In the genomic region with DNA sequence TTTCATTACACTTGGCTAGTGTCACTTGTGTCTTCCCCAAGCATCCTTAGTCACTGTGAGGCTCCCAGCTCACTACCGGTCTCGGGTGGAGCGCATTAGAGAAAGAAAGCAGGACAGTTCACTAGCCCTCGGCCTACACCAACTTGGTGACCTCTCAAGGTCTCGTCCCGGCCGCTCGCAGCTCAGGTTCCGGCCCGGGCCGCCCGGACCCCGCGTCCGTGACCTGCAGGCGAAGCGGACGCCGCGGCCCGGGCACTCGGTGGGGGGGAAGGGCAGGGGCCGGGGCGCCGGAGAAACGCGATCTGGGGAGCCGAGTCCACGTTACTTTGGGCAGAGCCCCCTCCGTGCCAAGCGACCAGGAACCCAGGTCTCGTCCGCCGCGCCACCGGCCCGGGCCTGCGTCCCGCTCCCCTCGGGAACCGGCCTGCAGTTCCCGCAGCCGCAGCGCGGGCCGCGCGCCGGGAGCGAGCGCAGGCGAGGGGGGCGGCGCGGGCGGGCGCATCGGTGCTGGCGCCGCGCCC, we compare ENCODE assay signal across 8 mouse cellular contexts. TPM values are rescaled to one million over a fixed set of nuclear protein-coding genes. Genes with fewer than 3 reads are reported as not detected.
DNase-seq lines count a peak whose midpoint lies in the region; ATAC-seq and TF ChIP-seq lines count a peak whose summit lies in the region.

No protein-coding gene starts in this region.

- no peak for TF ChIP-seq EP300 in stomach, postnatal 0 days (optimal IDR thresholded peaks at IDR 0.05)

- H3K4me1 ChIP-seq in embryonic facial prominence, embryonic 11.5 days (ENCODE audit: control insufficient read depth, insufficient read depth, low read length), result peaks cover 3% of the 10 kb centered on the region; the same call in 1 of the 2 replicates
- peaks cover 19% of the 10 kb centered on the region for H3K4me1 ChIP-seq in liver, embryonic 11.5 days (replicated peaks; ENCODE audit: control insufficient read depth, insufficient read depth, low read length)
- H3K4me1 ChIP-seq in midbrain, embryonic 16.5 days (ENCODE audit: control insufficient read depth, insufficient read depth, low read length), result peaks cover 20% of the 10 kb centered on the region
- H3K4me1 ChIP-seq in stomach, postnatal 0 days (replicated peaks; ENCODE audit: control insufficient read depth, insufficient read depth), result peaks cover 6% of the 10 kb centered on the region; the same call in 1 of the 2 replicates

- H3K9me3 ChIP-seq in embryonic facial prominence, embryonic 11.5 days (replicated peaks; ENCODE audit: control insufficient read depth, low read length), result no peaks in the 10 kb centered on the region
- no peaks in the 10 kb centered on the region for H3K9me3 ChIP-seq in liver, embryonic 11.5 days (ENCODE audit: control insufficient read depth, low read length)
- no peaks in the 10 kb centered on the region for H3K9me3 ChIP-seq in midbrain, embryonic 16.5 days (replicated peaks; ENCODE audit: control insufficient read depth, low read length, poor library complexity, severe bottlenecking)
- no peaks in the 10 kb centered on the region for H3K9me3 ChIP-seq in stomach, postnatal 0 days (ENCODE audit: control insufficient read depth, low read length)

- TF ChIP-seq CTCF in Patski (IDR thresholded peaks at IDR 0.05), result no peak
- no peak for TF ChIP-seq CTCF in stomach, postnatal 0 days (IDR thresholded peaks at IDR 0.05; ENCODE audit: low read depth)

- peak overlapping the region; percentile 84 for H3K4me2 ChIP-seq in embryonic facial prominence, embryonic 11.5 days (ENCODE audit: low read depth, low read length)
- H3K4me2 ChIP-seq in liver, embryonic 11.5 days, result peak overlapping the region; percentile 84
- H3K4me2 ChIP-seq in midbrain, embryonic 16.5 days (ENCODE audit: low read length), result peak overlapping the region; percentile 92
- H3K4me2 ChIP-seq in stomach, postnatal 0 days (replicated peaks; ENCODE audit: low read depth), result peak overlapping the region; percentile 92

- ATAC-seq in Patski, result peak; percentile 55
- peak; percentile 35 for ATAC-seq in embryonic facial prominence, embryonic 11.5 days (replicated peaks; ENCODE audit: insufficient number of reproducible peaks, low FRiP score, low TSS enrichment, low read depth)
- ATAC-seq in liver, embryonic 11.5 days (replicated peaks; ENCODE audit: low FRiP score), result peak; percentile 60
- ATAC-seq in midbrain, embryonic 16.5 days, result peak; percentile 80
- peak; percentile 76 for ATAC-seq in stomach, postnatal 0 days (ENCODE audit: low FRiP score, low TSS enrichment)

- in situ Hi-C loops in Patski (cut with MboI; ENCODE audit: low pct_unique_long_range_greater_than_20kb), result no loop called here

- no peaks in the 10 kb centered on the region for H3K36me3 ChIP-seq in embryonic facial prominence, embryonic 11.5 days (replicated peaks; ENCODE audit: control insufficient read depth, insufficient read depth, low read depth, low read length)
- no peaks in the 10 kb centered on the region for H3K36me3 ChIP-seq in liver, embryonic 11.5 days (ENCODE audit: control insufficient read depth, insufficient read depth, low read length)
- no peaks in the 10 kb centered on the region for H3K36me3 ChIP-seq in midbrain, embryonic 16.5 days (ENCODE audit: control insufficient read depth, insufficient read depth, low read length)
- H3K36me3 ChIP-seq in stomach, postnatal 0 days (ENCODE audit: control insufficient read depth, insufficient read depth, low read length), result no peaks in the 10 kb centered on the region

- peak overlapping the region; percentile 98 for H3K4me3 ChIP-seq in embryonic facial prominence, embryonic 11.5 days (ENCODE audit: low read depth, low read length)
- peak overlapping the region; percentile 94 for H3K4me3 ChIP-seq in liver, embryonic 11.5 days (ENCODE audit: low read depth, low read length)
- H3K4me3 ChIP-seq in midbrain, embryonic 16.5 days (ENCODE audit: low read depth, low read length), result peak overlapping the region; percentile 78
- peak overlapping the region; percentile 99 for H3K4me3 ChIP-seq in stomach, postnatal 0 days (ENCODE audit: low read depth, low read length)

- peak; percentile 74 for DNase-seq in A20 (ENCODE audit: low read depth, low spot score)
- DNase-seq in Patski (ENCODE audit: low read depth, low spot score), result no peak
- DNase-seq in embryonic facial prominence, embryonic 11.5 days (ENCODE audit: low spot score), result no peak
- DNase-seq in heart, adult 11 months, result peak; percentile 94
- DNase-seq in kidney, adult 11 months, result peak; percentile 24
- peak; percentile 77 for DNase-seq in liver, embryonic 11.5 days (ENCODE audit: low spot score)
- peak; percentile 54 for DNase-seq in stomach, postnatal 0 days (ENCODE audit: low spot score)

- no peaks in the 10 kb centered on the region for H3K27me3 ChIP-seq in Patski
- no peaks in the 10 kb centered on the region for H3K27me3 ChIP-seq in embryonic facial prominence, embryonic 11.5 days (ENCODE audit: control insufficient read depth, insufficient read depth, low read length)
- H3K27me3 ChIP-seq in liver, embryonic 11.5 days (replicated peaks; ENCODE audit: control insufficient read depth, insufficient read depth, low read length), result no peaks in the 10 kb centered on the region
- no peaks in the 10 kb centered on the region for H3K27me3 ChIP-seq in midbrain, embryonic 16.5 days (ENCODE audit: control insufficient read depth, insufficient read depth, low read depth, low read length)
- no peaks in the 10 kb centered on the region for H3K27me3 ChIP-seq in stomach, postnatal 0 days (ENCODE audit: control insufficient read depth, insufficient read depth, low read length)

- 0% methylated on average over 25 of the region's 61 CpGs for WGBS in embryonic facial prominence, embryonic 11.5 days
- WGBS in liver, embryonic 11.5 days, result under 1% methylated on average over 59 of the region's 61 CpGs
- 0% methylated on average over 41 of the region's 61 CpGs for WGBS in midbrain, embryonic 16.5 days
- WGBS in stomach, postnatal 0 days, result 0% methylated on average over 38 of the region's 61 CpGs

- POLR2A ChIA-PET in Patski (lab: Charles Lee), result interaction anchor here (0.6 kb wide), 1 partner anchor 74 kb away, joined by 4 read pairs; no protein-coding TSS in a partner anchor

- peak overlapping the region; percentile 99 for H3K9ac ChIP-seq in embryonic facial prominence, embryonic 11.5 days (replicated peaks; ENCODE audit: low read length)
- H3K9ac ChIP-seq in liver, embryonic 11.5 days (ENCODE audit: low read depth, low read length), result peak overlapping the region; percentile 99
- peak overlapping the region; percentile 82 for H3K9ac ChIP-seq in midbrain, embryonic 16.5 days (ENCODE audit: low read depth, low read length)
- peak overlapping the region; percentile 91 for H3K9ac ChIP-seq in stomach, postnatal 0 days (ENCODE audit: low read length)

- CTCF ChIA-PET in Patski (lab: Charles Lee), result interaction anchor here (1.1 kb wide), 1 partner anchor 33 kb away, joined by 3 read pairs; no protein-coding TSS in a partner anchor

- peak overlapping the region; percentile 94 for H3K27ac ChIP-seq in embryonic facial prominence, embryonic 11.5 days (replicated peaks; ENCODE audit: low read depth, low read length)
- H3K27ac ChIP-seq in liver, embryonic 11.5 days (ENCODE audit: low read depth, low read length), result peak overlapping the region; percentile 94
- H3K27ac ChIP-seq in midbrain, embryonic 16.5 days (ENCODE audit: low read length), result peak overlapping the region; percentile 82
- H3K27ac ChIP-seq in stomach, postnatal 0 days (replicated peaks), result peak overlapping the region; percentile 87

RNA-seq across cellular contexts. Expression of a gene that starts 0.3 kb away (rescaled TPM):
- 13.7 TPM for polyA plus RNA-seq in Patski (2021)
- 23.1 and 24.6 TPM in 2 replicates for polyA plus RNA-seq in embryonic facial prominence, embryonic 11.5 days (2014; fragmentation: Nextera tagmentation; extraction: Ambion mirVana)
- 21.3 and 22.2 TPM in 2 replicates for polyA plus RNA-seq in liver, embryonic 11.5 days (2014; fragmentation: Nextera tagmentation; extraction: Ambion mirVana)
- polyA plus RNA-seq in midbrain, embryonic 16.5 days (2015; fragmentation: Nextera tagmentation; extraction: Ambion mirVana), result 9.5 and 11.8 TPM in 2 replicates
- polyA plus RNA-seq in stomach, postnatal 0 days (2015; fragmentation: Nextera tagmentation; extraction: Ambion mirVana), result 5.5 and 6.4 TPM in 2 replicates

RNA-seq across cellular contexts. Expression of a gene that starts 56.2 kb away (rescaled TPM):
- not detected for polyA plus RNA-seq in Patski (2021)
- 0.20 and 0.74 TPM in 2 replicates for polyA plus RNA-seq in embryonic facial prominence, embryonic 11.5 days (2014; fragmentation: Nextera tagmentation; extraction: Ambion mirVana)
- polyA plus RNA-seq in liver, embryonic 11.5 days (2014; fragmentation: Nextera tagmentation; extraction: Ambion mirVana), result 1.8 and 2.0 TPM in 2 replicates
- 0.15 and 0.32 TPM in 2 replicates for polyA plus RNA-seq in midbrain, embryonic 16.5 days (2015; fragmentation: Nextera tagmentation; extraction: Ambion mirVana)
- 0.04 and 0.05 TPM in 2 replicates for polyA plus RNA-seq in stomach, postnatal 0 days (2015; fragmentation: Nextera tagmentation; extraction: Ambion mirVana)

Comparison
In these comparisons a context has a peak if more than half of its experiments do, and no peak if none do; other contexts are left out.
1. DNase-seq: peak in A20 (single experiment), heart, adult 11 months (single experiment), kidney, adult 11 months (single experiment), liver, embryonic 11.5 days (single experiment) and stomach, postnatal 0 days (single experiment); none in Patski (single experiment) and embryonic facial prominence, embryonic 11.5 days (single experiment).
2. Peak in every context shown above with its lines, with median percentiles within 50 percentile points of each other: ATAC-seq, H3K27ac ChIP-seq, H3K4me2 ChIP-seq, H3K4me3 ChIP-seq and H3K9ac ChIP-seq.